Mouse (Mus musculus): ENCODE results near the gene Shcbp1. TPM values are rescaled to one million over a fixed set of nuclear protein-coding genes. Genes with fewer than 3 reads are reported as not detected.
"Not testable (repeated sequence)": the region's sequence is repeated elsewhere in the genome, so short reads cannot be mapped to it uniquely, and the experiment has no call there.

Gene Shcbp1
- polyA plus RNA-seq, 1 experiment = 10.4 TPM

DNA sequence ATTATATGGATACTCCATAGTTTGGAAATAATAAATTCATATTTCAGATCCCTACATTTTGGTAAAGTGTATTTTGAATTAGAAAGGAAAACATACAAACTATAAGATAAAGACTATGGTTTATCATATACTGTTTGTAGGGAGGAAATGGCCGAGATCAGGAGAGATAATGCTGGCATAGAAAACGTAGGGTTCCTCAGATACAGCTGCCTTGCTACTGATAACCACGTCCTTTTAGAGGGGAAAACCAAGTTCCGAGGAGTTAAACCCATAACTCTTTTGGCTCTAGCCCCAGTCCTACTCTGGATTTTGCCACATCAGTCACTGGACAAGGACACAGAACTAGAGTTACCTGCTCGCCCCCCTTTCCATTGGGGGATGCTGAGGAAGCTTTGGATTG, 26.3 kb downstream of the Shcbp1 start:
- Histone ChIP-seq H3ac (ENCODE audit: control insufficient read depth, insufficient read length, low read depth) (no peak overlapping the region), H3K4me3 (ENCODE audit: insufficient read depth, poor library complexity, severe bottlenecking) (no peak overlapping the region), H3K36me3 (ENCODE audit: control insufficient read depth, insufficient read depth) (peaks cover 21% of the 10 kb centered on the region), H3K79me3 (ENCODE audit: low read depth) (no peaks in the 10 kb centered on the region), H3K79me2 (ENCODE audit: control insufficient read depth, insufficient read depth) (no peaks in the 10 kb centered on the region), H3K27me3 (ENCODE audit: control insufficient read depth, insufficient read depth, insufficient read length) (no peaks in the 10 kb centered on the region)
- no peak for TF ChIP-seq MYOD1 (IDR thresholded peaks at IDR 0.05; ENCODE audit: control insufficient read depth, insufficient read length, low read depth)
- no peak for TF ChIP-seq CEBPB (IDR thresholded peaks at IDR 0.05; ENCODE audit: low read depth)
- no peak for TF ChIP-seq MYOG (IDR thresholded peaks at IDR 0.05; ENCODE audit: control insufficient read depth, extremely low read depth, insufficient read length)
- TF ChIP-seq USF1 (IDR thresholded peaks at IDR 0.05; ENCODE audit: low read depth) = no peak
- no peak for TF ChIP-seq FOSL1 (IDR thresholded peaks at IDR 0.05; ENCODE audit: insufficient read depth, low read length, poor library complexity, severe bottlenecking)
- TF ChIP-seq MAX (IDR thresholded peaks at IDR 0.05) = no peak
- no peak for TF ChIP-seq CTCF (IDR thresholded peaks at IDR 0.05; ENCODE audit: control insufficient read depth, insufficient read depth, insufficient read length)

DNA sequence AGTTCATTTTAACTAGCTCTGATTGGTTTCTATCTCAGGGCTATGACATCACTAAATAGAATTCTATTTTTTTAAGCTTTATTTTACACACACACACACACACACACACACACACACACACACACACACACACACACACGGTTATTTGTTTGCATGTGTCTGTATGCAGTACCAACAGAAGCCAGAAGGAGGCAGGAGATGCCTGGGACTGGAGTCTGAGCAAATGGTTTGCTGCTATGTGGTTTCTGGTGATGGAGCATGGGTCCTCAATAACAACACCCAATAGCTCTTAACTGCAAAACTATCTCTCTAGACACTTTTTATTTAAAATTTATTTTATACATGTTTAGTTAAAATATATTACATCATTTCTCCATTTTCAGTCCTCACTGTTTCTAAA, 48.4 kb downstream of the Shcbp1 start:
- H3K4me3 ChIP-seq (ENCODE audit: insufficient read depth, poor library complexity, severe bottlenecking) = no peak overlapping the region
- H3K79me3 ChIP-seq (ENCODE audit: low read depth) = no peaks in the 10 kb centered on the region
- peaks cover 4% of the 10 kb centered on the region for H3K36me3 ChIP-seq (ENCODE audit: control insufficient read depth, insufficient read depth)
- H3ac ChIP-seq (ENCODE audit: control insufficient read depth, insufficient read length, low read depth) = no peak overlapping the region
- no peak for TF ChIP-seq CTCF (IDR thresholded peaks at IDR 0.05; ENCODE audit: control insufficient read depth, insufficient read depth, insufficient read length)
- no peak for TF ChIP-seq MYOG (IDR thresholded peaks at IDR 0.05; ENCODE audit: control insufficient read depth, extremely low read depth, insufficient read length)
- TF ChIP-seq CEBPB (IDR thresholded peaks at IDR 0.05; ENCODE audit: low read depth) = no peak
- no peak for TF ChIP-seq MYOD1 (IDR thresholded peaks at IDR 0.05; ENCODE audit: control insufficient read depth, insufficient read length, low read depth)
- TF ChIP-seq USF1 (IDR thresholded peaks at IDR 0.05; ENCODE audit: low read depth) = no peak
- TF ChIP-seq MAX (IDR thresholded peaks at IDR 0.05) = no peak
- TF ChIP-seq FOSL1 (IDR thresholded peaks at IDR 0.05; ENCODE audit: insufficient read depth, low read length, poor library complexity, severe bottlenecking) = no peak
- H3K79me2 ChIP-seq (ENCODE audit: control insufficient read depth, insufficient read depth) = no peaks in the 10 kb centered on the region
- H3K27me3 ChIP-seq (ENCODE audit: control insufficient read depth, insufficient read depth, insufficient read length) = no peaks in the 10 kb centered on the region

DNA sequence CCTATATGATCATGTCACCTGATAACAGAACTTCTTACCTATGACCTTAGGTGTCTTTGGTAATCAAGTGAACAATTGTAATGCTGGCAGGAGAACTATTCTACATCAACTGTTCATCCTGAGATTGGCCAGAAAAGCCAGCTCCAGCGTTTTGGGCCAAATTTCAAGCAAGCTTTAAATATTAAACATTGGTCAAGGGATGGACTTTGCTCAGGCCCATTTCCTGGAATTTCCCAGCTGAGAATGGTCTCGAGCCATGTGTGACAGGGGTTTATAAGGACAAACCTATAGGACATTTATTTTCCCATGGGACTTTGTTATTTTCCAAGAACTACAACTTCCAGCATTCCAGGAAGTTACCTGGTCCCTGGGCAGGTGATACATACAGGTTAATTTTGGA, 63.8 kb downstream of the Shcbp1 start:
- Histone ChIP-seq H3K79me3 (ENCODE audit: low read depth) (no peaks in the 10 kb centered on the region), H3K4me3 (ENCODE audit: insufficient read depth, poor library complexity, severe bottlenecking) (no peak overlapping the region), H3K79me2 (ENCODE audit: control insufficient read depth, insufficient read depth) (no peaks in the 10 kb centered on the region), H3ac (ENCODE audit: control insufficient read depth, insufficient read length, low read depth) (no peak overlapping the region), H3K36me3 (ENCODE audit: control insufficient read depth, insufficient read depth) (no peaks in the 10 kb centered on the region), H3K27me3 (ENCODE audit: control insufficient read depth, insufficient read depth, insufficient read length) (no peaks in the 10 kb centered on the region)
- TF ChIP-seq CTCF (IDR thresholded peaks at IDR 0.05; ENCODE audit: control insufficient read depth, insufficient read depth, insufficient read length) (no peak), FOSL1 (IDR thresholded peaks at IDR 0.05; ENCODE audit: insufficient read depth, low read length, poor library complexity, severe bottlenecking) (no peak), MYOD1 (IDR thresholded peaks at IDR 0.05; ENCODE audit: control insufficient read depth, insufficient read length, low read depth) (no peak), MAX (IDR thresholded peaks at IDR 0.05) (no peak)

DNA sequence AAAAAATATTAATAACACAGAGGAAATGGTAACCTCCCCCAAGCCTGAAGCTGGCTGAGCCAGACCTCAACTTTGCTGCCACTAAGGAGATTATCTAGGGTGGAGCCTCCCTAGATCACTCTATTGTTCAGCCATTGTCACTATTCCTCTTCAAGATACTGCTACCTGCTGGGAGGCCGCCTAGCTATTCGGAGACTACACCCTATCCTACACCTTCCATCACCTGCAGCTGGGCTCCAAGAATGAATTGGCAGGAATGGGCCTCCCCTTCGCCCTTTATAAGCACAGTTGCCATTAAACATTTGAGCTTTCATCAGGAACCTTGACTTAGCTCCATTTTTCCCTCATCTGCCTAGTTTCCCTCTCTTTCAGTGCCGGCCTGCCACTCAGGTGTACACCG, 71.0 kb downstream of the Shcbp1 start:
- not testable (repeated sequence) for H3K4me3 ChIP-seq (ENCODE audit: insufficient read depth, poor library complexity, severe bottlenecking); H3K36me3 ChIP-seq (ENCODE audit: control insufficient read depth, insufficient read depth); H3K27me3 ChIP-seq (ENCODE audit: control insufficient read depth, insufficient read depth, insufficient read length); H3K79me2 ChIP-seq (ENCODE audit: control insufficient read depth, insufficient read depth); H3K79me3 ChIP-seq (ENCODE audit: low read depth); H3ac ChIP-seq (ENCODE audit: control insufficient read depth, insufficient read length, low read depth)

DNA sequence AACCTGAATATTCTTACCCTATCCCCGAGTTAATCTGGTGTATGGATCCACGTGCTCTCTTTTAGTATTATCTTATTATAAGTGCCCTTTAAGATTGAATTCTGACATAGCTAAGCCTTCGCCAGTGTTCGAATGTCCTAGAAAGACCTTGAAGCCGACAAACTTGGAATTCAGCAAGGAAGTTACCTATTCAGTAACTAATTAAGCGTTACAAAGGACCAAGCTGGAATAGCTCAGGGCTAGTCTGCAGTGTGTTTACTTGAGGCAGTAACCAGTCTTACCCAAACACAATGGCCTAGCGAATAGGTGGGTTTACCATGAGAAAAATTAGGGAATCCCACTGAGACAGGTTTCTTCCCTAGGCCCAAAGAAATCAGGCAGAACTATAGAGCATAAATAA, 71.5 kb downstream of the Shcbp1 start:
- not testable (repeated sequence) for H3ac ChIP-seq (ENCODE audit: control insufficient read depth, insufficient read length, low read depth); H3K27me3 ChIP-seq (ENCODE audit: control insufficient read depth, insufficient read depth, insufficient read length); H3K36me3 ChIP-seq (ENCODE audit: control insufficient read depth, insufficient read depth); H3K79me2 ChIP-seq (ENCODE audit: control insufficient read depth, insufficient read depth); H3K79me3 ChIP-seq (ENCODE audit: low read depth); H3K4me3 ChIP-seq (ENCODE audit: insufficient read depth, poor library complexity, severe bottlenecking)

DNA sequence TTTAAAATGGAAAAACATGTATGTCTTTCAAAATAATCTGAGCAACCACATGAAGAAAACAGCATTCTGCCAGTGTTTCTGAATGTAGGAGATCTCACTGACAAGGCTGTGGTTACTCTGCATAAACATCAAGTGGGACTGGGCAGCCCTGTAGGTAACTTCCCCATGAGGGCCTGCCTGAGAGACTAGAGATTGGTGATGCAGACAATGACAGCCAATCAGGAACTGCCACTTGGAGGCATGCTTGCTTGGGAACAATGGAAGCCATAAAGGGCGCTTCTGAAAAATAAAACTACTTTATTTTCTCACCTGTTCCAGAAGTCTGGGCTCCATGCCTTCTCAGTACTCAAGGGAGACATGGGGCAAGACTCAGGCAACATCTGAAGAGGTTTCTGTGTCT, 87.7 kb downstream of the Shcbp1 start:
- H3K27me3 ChIP-seq (ENCODE audit: control insufficient read depth, insufficient read depth, insufficient read length) = no peaks in the 10 kb centered on the region
- no peaks in the 10 kb centered on the region for H3K79me3 ChIP-seq (ENCODE audit: low read depth)
- H3K36me3 ChIP-seq (ENCODE audit: control insufficient read depth, insufficient read depth) = no peaks in the 10 kb centered on the region
- H3K79me2 ChIP-seq (ENCODE audit: control insufficient read depth, insufficient read depth) = no peaks in the 10 kb centered on the region
- H3K4me3 ChIP-seq (ENCODE audit: insufficient read depth, poor library complexity, severe bottlenecking) = no peak overlapping the region
- no peak overlapping the region for H3ac ChIP-seq (ENCODE audit: control insufficient read depth, insufficient read length, low read depth)
- TF ChIP-seq MYOG (IDR thresholded peaks at IDR 0.05; ENCODE audit: control insufficient read depth, extremely low read depth, insufficient read length) (no peak), CTCF (IDR thresholded peaks at IDR 0.05; ENCODE audit: control insufficient read depth, insufficient read depth, insufficient read length) (no peak), USF1 (IDR thresholded peaks at IDR 0.05; ENCODE audit: low read depth) (no peak), MAX (IDR thresholded peaks at IDR 0.05) (no peak), FOSL1 (IDR thresholded peaks at IDR 0.05; ENCODE audit: insufficient read depth, low read length, poor library complexity, severe bottlenecking) (no peak), MYOD1 (IDR thresholded peaks at IDR 0.05; ENCODE audit: control insufficient read depth, insufficient read length, low read depth) (no peak), CEBPB (IDR thresholded peaks at IDR 0.05; ENCODE audit: low read depth) (no peak)

Other genes starting within 250 kb of the Shcbp1 start
- gene Zfp958, start 166.4 kb downstream of the Shcbp1 start, polyA plus RNA-seq (2012; fragmentation: generic; extraction: Trizol) = 2.2 TPM